Comparison of ENCODE assay signal across 8 mouse cellular contexts in the genomic region with DNA sequence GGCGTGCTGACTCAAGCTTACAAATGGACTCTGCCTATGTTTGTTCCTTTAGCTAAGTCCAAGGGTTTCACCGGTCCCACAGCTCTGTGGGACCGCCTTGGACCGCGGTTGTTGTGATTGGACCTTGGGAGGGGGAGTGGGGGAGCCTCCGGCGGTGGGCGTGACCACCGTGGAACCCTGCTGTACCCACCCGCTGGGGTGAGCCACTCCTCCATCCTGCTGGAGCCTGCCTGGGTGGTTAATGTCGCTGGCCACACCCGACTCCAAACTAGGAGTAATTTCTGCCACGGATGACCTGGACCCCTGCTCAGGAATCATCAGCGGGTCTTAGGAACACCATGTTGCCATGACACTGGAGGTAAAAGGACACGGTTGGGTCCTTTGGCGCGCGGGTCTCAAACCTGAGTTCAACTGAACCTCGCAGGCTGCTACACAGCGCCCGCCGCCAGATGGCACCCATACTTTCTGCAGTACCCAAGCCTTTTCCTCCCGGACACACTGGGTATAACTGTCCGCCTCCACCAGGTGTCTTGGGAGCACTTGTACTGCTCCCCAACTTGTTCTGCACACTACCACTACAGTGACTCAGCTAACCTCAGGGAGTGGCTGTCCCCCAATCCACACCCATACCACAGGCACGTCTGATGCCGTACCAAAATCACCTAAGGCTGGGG. TPM values are rescaled to one million over a fixed set of nuclear protein-coding genes. Genes with fewer than 3 reads are reported as not detected.
DNase-seq lines count a peak whose midpoint lies in the region; ATAC-seq and TF ChIP-seq lines count a peak whose summit lies in the region.

No protein-coding gene starts in this region.

- no peak for TF ChIP-seq EP300 in CH12.LX (IDR thresholded peaks at IDR 0.05; ENCODE audit: low read length)
- TF ChIP-seq EP300 in heart, postnatal 0 days (IDR thresholded peaks at IDR 0.05; ENCODE audit: low read depth), result no peak

- H3K79me2 ChIP-seq in CH12.LX (replicated peaks; ENCODE audit: control insufficient read depth, extremely low read depth, insufficient read depth, poor library complexity, severe bottlenecking), result no peaks in the 10 kb centered on the region

- TF ChIP-seq CTCF in CH12.LX (conservative IDR thresholded peaks at IDR 0.05 in 1 of 2, IDR thresholded peaks at IDR 0.05 in 1 of 2; ENCODE audit: low read depth in 2 of 2, low read length in 2 of 2), result peak in 1 of 2 experiments; percentile 98; a peak in 3 of 4 replicates
- peak; percentile 81 for TF ChIP-seq CTCF in heart, postnatal 0 days (IDR thresholded peaks at IDR 0.05; ENCODE audit: low read depth)
- peak; percentile 77 for TF ChIP-seq CTCF in lung, adult 2 months (IDR thresholded peaks at IDR 0.05; ENCODE audit: insufficient read depth, low read length)
- peak; percentile 50 for TF ChIP-seq CTCF in olfactory bulb, adult 2 months (IDR thresholded peaks at IDR 0.05; ENCODE audit: insufficient read depth, low read depth, low read length)

- H3K27me3 ChIP-seq in CH12.LX (replicated peaks), result no peaks in the 10 kb centered on the region
- no peaks in the 10 kb centered on the region for H3K27me3 ChIP-seq in forebrain, embryonic 10.5 days (ENCODE audit: poor library complexity, severe bottlenecking)
- H3K27me3 ChIP-seq in heart, postnatal 0 days (ENCODE audit: control insufficient read depth, insufficient read depth, low read length), result no peaks in the 10 kb centered on the region

- TF ChIP-seq POLR2A in CH12.LX (IDR thresholded peaks at IDR 0.05; ENCODE audit: low read depth, low read length), result no peak
- TF ChIP-seq POLR2A in lung, adult 2 months (IDR thresholded peaks at IDR 0.05; ENCODE audit: borderline replicate concordance, extremely low read depth, low read depth, low read length), result no peak
- no peak for TF ChIP-seq POLR2A in olfactory bulb, adult 2 months (IDR thresholded peaks at IDR 0.05; ENCODE audit: insufficient read depth, low read depth, low read length)

- dilution Hi-C loops in CH12.LX (cut with MboI; ENCODE audit: extremely low pct_ligation_motif_present, extremely low pct_unique_long_range_greater_than_20kb, low sequenced_read_pairs), result no loop called here

- peak; percentile 72 for TF ChIP-seq RAD21 in CH12.LX (IDR thresholded peaks at IDR 0.05; ENCODE audit: low read depth, low read length)

- peak; percentile 85 for ATAC-seq in heart, postnatal 0 days (ENCODE audit: insufficient read depth, low read depth)

- DNase-seq in CH12.LX (ENCODE audit: extremely low read depth), result peak; percentile 83
- peak; percentile 81 for DNase-seq in c-Kit-positive CD71-negative TER-119-negative erythroid progenitor cells, embryonic 14.5 days (ENCODE audit: low read depth)
- peak; percentile 79 for DNase-seq in forebrain, embryonic 10.5 days (ENCODE audit: extremely low spot score, low spot score)
- peak; percentile 83 for DNase-seq in heart, postnatal 0 days (ENCODE audit: low spot score)
- peak; percentile 88 to 94 for DNase-seq in kidney, postnatal 36 days
- peak; percentile 82 for DNase-seq in lung, adult 2 months
- peak; percentile 71 to 79 for DNase-seq in thymus, adult 18-20 months

- H3K9ac ChIP-seq in CH12.LX (ENCODE audit: insufficient read depth, low read depth), result peak overlapping the region; percentile 2; the same call in 1 of the 2 replicates
- peak overlapping the region; percentile 38; the same call in 1 of the 2 replicates for H3K9ac ChIP-seq in heart, postnatal 0 days (replicated peaks; ENCODE audit: low read depth, low read length)

- no peak overlapping the region for H3K27ac ChIP-seq in CH12.LX (ENCODE audit: insufficient read depth, low read depth)
- peak overlapping the region; percentile 30; the same call in 1 of the 2 replicates for H3K27ac ChIP-seq in forebrain, embryonic 10.5 days
- no peak overlapping the region for H3K27ac ChIP-seq in heart, postnatal 0 days (ENCODE audit: low read depth)
- H3K27ac ChIP-seq in olfactory bulb, adult 2 months (ENCODE audit: insufficient read depth, low read depth, low read length), result no peak overlapping the region

- in situ Hi-C loops in CH12.LX (cut with MboI; ENCODE audit: low pct_ligation_motif_present, low pct_unique_long_range_greater_than_20kb, low sequenced_read_pairs), result no loop called here

- H3K4me3 ChIP-seq in CH12.LX (replicated peaks in 1 of 3; ENCODE audit: low read depth in 2 of 3, low read length in 2 of 3, poor library complexity in 1 of 3), result peak overlapping the region; percentile 42 to 53 (median 50)
- peak overlapping the region; percentile 53 for H3K4me3 ChIP-seq in forebrain, embryonic 10.5 days
- peak overlapping the region; percentile 43 for H3K4me3 ChIP-seq in heart, postnatal 0 days (ENCODE audit: low read depth, low read length)
- H3K4me3 ChIP-seq in lung, adult 2 months (replicated peaks; ENCODE audit: extremely low read depth, low read depth, low read length), result peak overlapping the region; percentile 32
- peak overlapping the region; percentile 34 for H3K4me3 ChIP-seq in olfactory bulb, adult 2 months (ENCODE audit: insufficient read depth, low read depth, low read length)

- peaks cover 2 to 20% of the 10 kb centered on the region in 2 experiments; a peak in 2 of 4 replicates for H3K4me1 ChIP-seq in CH12.LX (ENCODE audit: control insufficient read depth in 1 of 2, insufficient read depth in 2 of 2)
- peaks cover 11% of the 10 kb centered on the region for H3K4me1 ChIP-seq in forebrain, embryonic 10.5 days
- H3K4me1 ChIP-seq in heart, postnatal 0 days (ENCODE audit: control insufficient read depth, insufficient read depth), result 0 out of 2 replicates have a peak, but pooled peaks cover 6% of the 10 kb centered on the region
- H3K4me1 ChIP-seq in lung, adult 2 months (ENCODE audit: control insufficient read depth, insufficient read depth, low read length), result 0 out of 2 replicates have a peak, but pooled peaks cover 3% of the 10 kb centered on the region
- peaks cover 8% of the 10 kb centered on the region for H3K4me1 ChIP-seq in olfactory bulb, adult 2 months (ENCODE audit: control insufficient read depth, insufficient read depth, low read length)

- H3K4me2 ChIP-seq in CH12.LX (ENCODE audit: insufficient read depth, low read depth, poor library complexity, severe bottlenecking), result peak overlapping the region; percentile 32
- H3K4me2 ChIP-seq in heart, postnatal 0 days (ENCODE audit: low read depth, low read length), result peak overlapping the region; percentile 78

- no peaks in the 10 kb centered on the region for H3K36me3 ChIP-seq in CH12.LX (replicated peaks in 1 of 2; ENCODE audit: control insufficient read depth in 1 of 2, insufficient read depth in 1 of 2, low read length in 1 of 2)
- H3K36me3 ChIP-seq in forebrain, embryonic 10.5 days (replicated peaks), result peaks cover 20% of the 10 kb centered on the region
- H3K36me3 ChIP-seq in heart, postnatal 0 days (replicated peaks; ENCODE audit: control insufficient read depth, insufficient read depth, low read length), result no peaks in the 10 kb centered on the region

- H3K9me3 ChIP-seq in CH12.LX (replicated peaks; ENCODE audit: low read length), result no peaks in the 10 kb centered on the region
- H3K9me3 ChIP-seq in forebrain, embryonic 10.5 days, result no peaks in the 10 kb centered on the region
- H3K9me3 ChIP-seq in heart, postnatal 0 days (replicated peaks; ENCODE audit: control insufficient read depth, low read length), result no peaks in the 10 kb centered on the region

- 2% methylated on average over 26 of the region's 26 CpGs for WGBS in forebrain, embryonic 10.5 days
- under 1% methylated on average over 26 of the region's 26 CpGs for WGBS in heart, postnatal 0 days
- under 1% methylated on average over 26 of the region's 26 CpGs for WGBS in lung, adult 2 months
- WGBS in olfactory bulb, adult 2 months, result 1% methylated on average over 26 of the region's 26 CpGs

RNA-seq across cellular contexts. Expression of a gene that starts 1.3 kb away (rescaled TPM):
- total RNA-seq in CH12.LX (2012; rRNA removed) (15.3 and 15.9 TPM in 2 replicates), CH12.LX (2014; rRNA removed) (16.7 and 17.0 TPM in 2 replicates)
- polyA plus RNA-seq in CH12.LX (2012; ENCODE audit: insufficient read length, low read depth), result 9.6 and 12.2 TPM in 2 replicates
- polyA plus RNA-seq in forebrain, embryonic 10.5 days (2016; fragmentation: Nextera tagmentation; extraction: Ambion mirVana), result 32.6 and 34.3 TPM in 2 replicates
- 36.6 and 43.2 TPM in 2 replicates for total RNA-seq in heart, postnatal 0 days (2014; rRNA removed; ENCODE audit: low replicate concordance)
- 31.7 and 35.4 TPM in 2 replicates for polyA plus RNA-seq in heart, postnatal 0 days (2015; fragmentation: Nextera tagmentation; extraction: Ambion mirVana)
- 16.4 and 19.8 TPM in 2 replicates for polyA plus RNA-seq in lung, adult 2 months (2012; rRNA removed)
- not detected in 2 replicates for polyA plus RNA-seq in olfactory bulb, adult 2 months (2012; ENCODE audit: insufficient read depth, insufficient read length, low replicate concordance, missing spikeins)

RNA-seq across cellular contexts. Expression of a gene that starts 11.5 kb away (rescaled TPM):
- total RNA-seq in CH12.LX (2012; rRNA removed) (0.59 and 0.64 TPM in 2 replicates), CH12.LX (2014; rRNA removed) (not detected in 2 replicates)
- not detected in 2 replicates for polyA plus RNA-seq in CH12.LX (2012; ENCODE audit: insufficient read length, low read depth)
- polyA plus RNA-seq in forebrain, embryonic 10.5 days (2016; fragmentation: Nextera tagmentation; extraction: Ambion mirVana), result 40.2 and 44.7 TPM in 2 replicates
- total RNA-seq in heart, postnatal 0 days (2014; rRNA removed; ENCODE audit: low replicate concordance), result 33.7 and 34.4 TPM in 2 replicates
- 24.4 and 28.0 TPM in 2 replicates for polyA plus RNA-seq in heart, postnatal 0 days (2015; fragmentation: Nextera tagmentation; extraction: Ambion mirVana)
- 58.3 and 58.8 TPM in 2 replicates for polyA plus RNA-seq in lung, adult 2 months (2012; rRNA removed)
- not detected in 2 replicates for polyA plus RNA-seq in olfactory bulb, adult 2 months (2012; ENCODE audit: insufficient read depth, insufficient read length, low replicate concordance, missing spikeins)

RNA-seq across cellular contexts. Expression of a gene that starts 17.5 kb away (rescaled TPM):
- total RNA-seq in CH12.LX (2012; rRNA removed) (79.4 and 83.2 TPM in 2 replicates), CH12.LX (2014; rRNA removed) (41.8 and 49.1 TPM in 2 replicates)
- polyA plus RNA-seq in CH12.LX (2012; ENCODE audit: insufficient read length, low read depth), result 317 and 407 TPM in 2 replicates
- 419 and 421 TPM in 2 replicates for polyA plus RNA-seq in forebrain, embryonic 10.5 days (2016; fragmentation: Nextera tagmentation; extraction: Ambion mirVana)
- 238 and 355 TPM in 2 replicates for total RNA-seq in heart, postnatal 0 days (2014; rRNA removed; ENCODE audit: low replicate concordance)
- 552 and 570 TPM in 2 replicates for polyA plus RNA-seq in heart, postnatal 0 days (2015; fragmentation: Nextera tagmentation; extraction: Ambion mirVana)
- polyA plus RNA-seq in lung, adult 2 months (2012; rRNA removed), result 880 and 1,077 TPM in 2 replicates
- polyA plus RNA-seq in olfactory bulb, adult 2 months (2012; ENCODE audit: insufficient read depth, insufficient read length, low replicate concordance, missing spikeins), result 528 TPM in 1 of 2 replicates, not detected in the other

RNA-seq across cellular contexts. Expression of a gene that starts 53.3 kb away (rescaled TPM):
- total RNA-seq in CH12.LX (2012; rRNA removed) (4.2 and 4.8 TPM in 2 replicates), CH12.LX (2014; rRNA removed) (3.5 and 4.5 TPM in 2 replicates)
- 5.8 and 6.6 TPM in 2 replicates for polyA plus RNA-seq in CH12.LX (2012; ENCODE audit: insufficient read length, low read depth)
- polyA plus RNA-seq in forebrain, embryonic 10.5 days (2016; fragmentation: Nextera tagmentation; extraction: Ambion mirVana), result 6.8 and 7.5 TPM in 2 replicates
- 9.1 and 19.3 TPM in 2 replicates for total RNA-seq in heart, postnatal 0 days (2014; rRNA removed; ENCODE audit: low replicate concordance)
- polyA plus RNA-seq in heart, postnatal 0 days (2015; fragmentation: Nextera tagmentation; extraction: Ambion mirVana), result 2.8 and 2.9 TPM in 2 replicates
- polyA plus RNA-seq in lung, adult 2 months (2012; rRNA removed), result 13.9 and 30.2 TPM in 2 replicates
- not detected in 2 replicates for polyA plus RNA-seq in olfactory bulb, adult 2 months (2012; ENCODE audit: insufficient read depth, insufficient read length, low replicate concordance, missing spikeins)

RNA-seq across cellular contexts. Expression of a gene that starts 57.3 kb away (rescaled TPM):
- 0.08 TPM in 2 replicates for total RNA-seq in CH12.LX (2012; rRNA removed)
- not detected in 2 replicates for total RNA-seq in CH12.LX (2014; rRNA removed)
- 0.10 TPM in 1 of 2 replicates, not detected in the other for polyA plus RNA-seq in CH12.LX (2012; ENCODE audit: insufficient read length, low read depth)
- 2.3 and 2.9 TPM in 2 replicates for polyA plus RNA-seq in forebrain, embryonic 10.5 days (2016; fragmentation: Nextera tagmentation; extraction: Ambion mirVana)
- 5.1 and 7.3 TPM in 2 replicates for total RNA-seq in heart, postnatal 0 days (2014; rRNA removed; ENCODE audit: low replicate concordance)
- polyA plus RNA-seq in heart, postnatal 0 days (2015; fragmentation: Nextera tagmentation; extraction: Ambion mirVana), result 0.59 and 0.74 TPM in 2 replicates
- polyA plus RNA-seq in lung, adult 2 months (2012; rRNA removed), result 8.2 and 10.4 TPM in 2 replicates
- not detected in 2 replicates for polyA plus RNA-seq in olfactory bulb, adult 2 months (2012; ENCODE audit: insufficient read depth, insufficient read length, low replicate concordance, missing spikeins)
